Mouse (Mus musculus): Measurements from ENCODE around the gene Ldlrad3.
A peak's percentile ranks its signal among the peaks of the same experiment; 100 is the strongest.

Ldlrad3 gene

DNA sequence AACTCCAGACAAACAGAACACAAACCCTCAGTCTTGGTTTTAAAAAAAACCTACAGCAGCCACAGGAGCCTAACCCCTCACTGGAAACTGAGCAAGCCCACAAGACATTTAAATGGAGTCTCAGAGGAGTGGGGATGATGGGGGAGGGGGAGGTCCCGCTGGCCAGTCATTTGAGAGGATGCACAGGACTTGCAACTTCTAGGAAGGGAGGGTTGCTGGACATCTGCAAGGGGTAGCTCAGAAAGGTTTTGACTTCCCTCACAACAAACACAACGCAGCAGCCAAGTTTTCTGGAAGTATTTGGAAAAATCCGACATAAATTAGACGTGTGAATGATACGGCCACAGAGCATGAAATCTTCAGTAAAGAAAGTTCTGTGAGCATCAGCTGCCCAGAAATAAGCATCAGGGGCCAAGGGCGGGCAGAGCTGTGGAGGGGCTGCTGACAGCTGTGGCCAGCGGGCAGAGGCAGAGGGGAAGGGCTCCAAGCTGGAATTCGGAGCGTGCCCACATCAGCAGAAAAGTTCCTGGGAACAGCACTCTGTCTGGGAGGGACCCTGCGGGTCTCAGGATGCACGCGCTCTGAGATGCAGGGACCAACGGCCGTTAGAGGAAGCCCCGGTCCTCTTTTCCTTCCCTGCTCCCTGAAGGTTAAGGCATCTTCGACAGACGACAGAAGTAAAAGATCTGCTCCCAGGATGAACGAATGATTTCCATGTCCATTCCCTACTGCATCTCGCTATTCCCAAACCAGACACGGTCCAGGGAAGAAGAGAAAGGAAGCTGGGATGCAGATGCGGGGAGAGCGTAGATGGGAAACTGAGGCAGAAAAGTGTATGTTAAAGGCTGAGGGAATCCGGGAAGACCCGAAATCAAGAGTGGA lies 875 bp downstream of the Ldlrad3 start:
- DNase-seq (ENCODE audit: low spot score) = no peak

DNA sequence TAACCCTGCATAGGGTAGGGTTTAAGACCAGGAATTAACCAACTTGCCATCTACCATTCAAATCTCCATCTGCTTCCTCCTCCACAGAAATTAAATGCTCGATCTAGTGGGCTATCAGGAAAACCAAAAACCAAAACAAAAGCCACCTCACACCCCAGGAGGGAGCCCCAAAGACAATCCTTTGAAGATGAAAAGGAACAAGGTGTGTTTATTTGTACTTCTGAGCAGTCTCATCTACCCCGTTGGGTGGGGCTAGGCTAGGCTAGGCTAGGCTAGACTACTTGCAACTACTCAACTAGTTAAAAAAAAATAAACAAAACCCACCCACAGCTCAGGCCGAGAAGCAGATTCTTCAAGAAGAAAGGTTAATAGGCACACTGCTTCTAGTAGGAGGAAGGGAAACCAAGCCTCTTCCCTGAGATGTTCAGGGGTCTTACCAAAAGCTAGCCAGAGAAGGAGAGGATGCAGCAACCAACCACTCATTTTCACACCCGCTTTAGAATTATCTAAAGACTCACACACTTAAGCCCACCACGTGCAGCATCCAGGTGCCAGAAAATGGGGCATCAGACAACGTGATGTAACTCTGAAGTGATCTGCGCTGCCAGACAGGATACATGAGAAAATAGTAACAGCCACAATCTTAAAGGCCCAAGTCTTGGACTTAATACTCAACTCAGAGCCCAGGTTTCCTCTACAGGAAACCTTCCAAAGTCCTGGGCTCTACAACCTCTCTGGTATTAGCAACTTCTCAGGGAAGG lies 2.3 kb downstream of the Ldlrad3 start:
- no peak for DNase-seq (ENCODE audit: low spot score)

DNA sequence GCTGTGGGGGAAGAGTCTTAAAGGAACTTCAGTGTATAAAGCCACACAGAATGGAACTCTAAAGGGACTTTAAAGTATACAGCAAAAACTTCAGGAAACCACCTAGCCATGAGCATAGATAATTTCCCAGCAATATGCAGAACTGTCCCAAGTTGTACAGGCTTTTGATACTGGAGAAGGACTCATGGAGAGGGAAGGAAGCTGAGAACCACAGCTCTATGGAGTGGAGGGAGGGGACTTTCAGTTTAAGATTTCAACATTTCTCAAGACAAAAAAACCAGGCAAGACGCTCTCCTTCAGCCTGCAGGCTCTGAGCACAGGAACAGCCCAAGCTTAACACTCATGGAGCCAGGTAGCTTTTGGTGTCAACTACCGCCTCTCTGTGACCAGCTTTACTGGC lies 4.7 kb downstream of the Ldlrad3 start:
- DNase-seq (ENCODE audit: low spot score) = no peak

DNA sequence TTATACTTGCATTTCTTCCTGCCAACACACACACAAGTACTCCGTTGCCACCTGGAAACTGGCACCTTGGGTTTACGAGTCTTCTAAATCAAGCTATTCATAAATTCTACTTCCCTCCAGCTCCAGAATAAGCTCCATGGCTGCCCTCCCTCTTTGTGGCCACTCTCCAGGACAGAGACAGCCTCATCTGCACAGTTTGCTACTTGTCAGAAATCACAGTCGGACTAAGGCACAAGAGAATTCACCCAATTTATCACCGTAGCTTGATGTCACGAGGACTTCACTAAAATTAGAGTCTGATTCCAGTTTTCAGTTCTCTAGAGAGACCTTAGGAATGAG lies 9.8 kb downstream of the Ldlrad3 start:
- no peak for DNase-seq (ENCODE audit: low spot score)

DNA sequence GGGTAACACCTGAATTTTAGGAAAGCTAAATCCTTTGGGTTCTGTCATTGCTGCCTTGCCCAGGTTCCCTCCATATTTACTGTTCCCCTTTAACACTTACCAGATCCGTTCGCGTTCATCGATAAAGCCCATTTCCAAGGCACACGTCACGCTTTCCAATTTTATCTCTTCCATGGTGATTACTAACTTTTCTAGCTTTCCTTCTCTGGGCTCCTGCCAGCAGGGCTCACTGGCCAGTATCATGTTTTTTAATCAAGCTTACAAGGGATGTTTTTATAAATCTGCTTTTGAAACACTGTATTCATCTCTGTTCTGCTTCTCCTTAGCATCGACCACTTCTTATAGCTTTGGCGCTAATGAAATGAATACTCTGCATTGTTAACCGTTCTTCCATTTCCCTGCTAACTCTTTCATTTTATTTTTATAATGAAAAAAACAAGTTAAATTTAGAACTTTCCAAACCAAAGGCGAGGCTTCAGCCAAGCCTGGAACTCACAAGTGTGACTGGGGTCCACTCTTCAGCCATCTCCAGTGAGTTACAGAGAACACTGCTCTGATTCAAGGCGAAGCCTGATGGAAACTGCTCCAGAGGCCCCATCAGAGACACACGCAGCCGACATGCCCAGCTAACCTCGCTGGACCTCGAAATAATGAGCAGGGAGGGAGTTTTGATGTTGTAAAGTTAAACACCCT lies 10.3 kb downstream of the Ldlrad3 start:
- no peak for DNase-seq (ENCODE audit: low spot score)

DNA sequence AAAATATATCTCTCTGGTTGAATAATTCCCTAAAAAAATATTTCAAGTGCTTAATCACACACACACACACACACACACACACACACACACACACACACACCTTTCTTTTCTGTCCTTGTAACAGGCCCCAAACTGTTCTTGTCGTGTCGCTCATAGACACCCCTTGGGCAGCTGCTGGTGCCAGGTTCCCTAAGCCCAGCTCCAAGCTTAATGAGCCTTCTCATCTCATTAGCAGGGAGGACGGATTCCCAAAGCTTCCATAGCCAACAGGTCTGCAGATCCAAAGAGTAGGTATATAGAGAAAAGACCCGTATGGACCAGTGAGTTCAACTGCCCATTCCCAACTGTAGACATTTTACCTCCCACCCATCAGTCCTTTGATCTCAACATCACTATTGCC lies 13.7 kb downstream of the Ldlrad3 start:
- no peak for DNase-seq (ENCODE audit: low spot score)

DNA sequence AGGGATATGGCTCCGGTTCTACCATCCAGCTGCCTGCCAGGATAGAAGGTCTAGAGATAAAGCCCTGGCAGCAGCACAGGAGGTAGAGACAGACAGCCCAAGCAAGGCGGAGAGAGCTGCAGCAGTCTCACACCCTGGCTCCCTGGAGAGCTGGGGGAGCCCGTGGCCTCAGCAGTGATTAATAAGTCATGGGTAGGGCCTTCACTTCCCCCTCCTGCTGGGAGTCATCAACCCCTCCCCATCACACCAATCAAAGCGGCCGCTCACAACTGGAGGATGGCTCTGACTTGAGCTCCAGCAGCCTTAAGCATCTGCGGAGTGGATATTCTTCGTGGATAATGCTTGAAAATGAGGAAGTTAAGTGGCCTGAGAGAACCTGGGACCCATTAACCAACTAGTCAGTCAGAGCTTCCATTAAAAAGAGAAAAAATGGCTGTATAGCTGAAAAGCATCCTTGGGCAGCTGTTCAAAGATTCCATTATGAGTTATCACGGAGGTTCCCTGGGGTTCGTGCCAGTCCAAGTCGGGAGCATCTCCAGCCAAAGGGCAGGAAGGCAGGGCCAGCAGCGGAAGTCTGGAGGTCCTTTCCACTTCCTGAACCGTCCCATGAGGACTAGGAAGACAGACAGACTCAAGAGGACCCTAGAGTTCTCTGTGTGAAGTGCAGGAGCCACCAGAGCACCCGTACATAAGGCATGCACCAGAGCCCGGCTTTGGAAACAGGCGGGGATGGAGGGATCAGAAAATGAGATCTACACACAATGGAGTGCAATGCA lies 19.4 kb downstream of the Ldlrad3 start:
- DNase-seq (ENCODE audit: low spot score) = peak; percentile 13

DNA sequence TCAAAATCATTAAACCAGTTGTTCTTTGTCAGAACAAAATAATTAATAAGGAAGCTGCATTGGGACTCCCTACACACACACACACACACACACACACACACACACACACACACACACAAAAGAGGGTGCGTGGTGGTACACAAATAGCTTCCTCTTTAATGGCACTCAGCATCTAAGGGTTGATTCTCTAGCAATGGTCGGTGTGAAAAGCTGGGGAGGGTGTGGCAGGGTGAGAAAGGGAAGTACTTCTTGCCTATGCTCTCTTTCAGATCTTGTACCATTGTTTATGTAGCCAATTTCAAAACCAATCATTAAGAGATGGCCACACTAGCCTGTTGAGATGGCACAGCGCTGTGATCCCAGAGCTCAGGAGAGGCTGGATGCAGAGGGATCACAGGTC lies 23.1 kb downstream of the Ldlrad3 start:
- DNase-seq (ENCODE audit: low spot score) = no peak

DNA sequence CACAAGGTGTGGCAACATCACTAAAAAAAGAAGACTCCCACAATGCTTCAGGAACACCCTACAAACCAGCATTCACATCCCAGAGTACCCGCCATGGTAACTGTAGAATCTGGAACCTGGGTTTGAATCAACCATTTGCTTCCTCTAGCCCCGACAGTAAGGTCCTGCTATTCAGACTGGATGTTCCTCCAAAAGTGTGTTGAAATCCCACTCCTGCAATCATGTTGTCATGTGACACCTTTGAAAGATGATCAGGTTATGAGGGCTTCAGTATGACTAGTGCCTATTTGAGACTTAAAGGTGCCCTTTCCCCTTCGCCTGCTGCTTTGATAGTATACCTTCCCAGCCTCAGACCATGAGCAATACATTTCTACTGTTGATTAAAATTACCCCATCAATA lies 28.6 kb downstream of the Ldlrad3 start:
- no peak for DNase-seq (ENCODE audit: low spot score)

DNA sequence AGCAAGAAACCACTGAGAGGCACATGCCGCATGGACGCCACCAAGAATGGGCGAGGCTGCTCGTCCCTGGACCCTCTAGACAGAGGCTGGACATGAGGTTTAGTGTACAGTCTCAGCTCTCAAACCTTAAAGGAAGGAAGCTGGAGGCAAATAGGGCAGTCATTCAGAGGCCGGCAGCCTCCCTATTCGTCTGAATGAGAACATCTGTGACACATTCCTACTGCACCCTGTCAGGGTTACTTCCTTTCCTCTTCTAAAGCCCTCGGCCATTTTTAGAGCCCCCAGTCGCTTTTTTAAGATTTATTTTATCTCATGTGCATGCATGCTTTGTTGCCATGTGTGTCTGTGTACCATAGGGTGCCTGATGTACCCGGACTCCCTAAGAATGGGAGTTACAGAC lies 29.2 kb downstream of the Ldlrad3 start:
- DNase-seq (ENCODE audit: low spot score) = no peak

DNA sequence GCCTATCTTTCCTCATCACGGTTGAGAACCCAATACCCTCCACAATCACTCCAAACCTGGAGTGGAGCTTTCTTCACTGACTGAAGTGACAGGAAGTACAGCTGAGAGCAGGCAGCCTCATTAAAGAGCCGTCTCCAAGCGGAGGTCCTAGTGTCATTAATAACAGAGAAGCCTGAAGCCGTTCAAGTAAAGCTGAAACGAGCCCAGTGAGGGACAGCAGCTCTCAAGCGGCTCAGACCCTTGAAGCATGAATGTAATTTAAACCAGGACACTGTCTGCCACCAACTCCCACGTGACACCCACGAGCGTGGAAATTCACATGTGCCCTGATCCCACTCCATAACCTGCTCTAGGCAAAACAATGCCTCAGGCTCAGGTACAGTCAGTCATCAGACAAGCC lies 29.7 kb downstream of the Ldlrad3 start:
- no peak for DNase-seq (ENCODE audit: low spot score)

DNA sequence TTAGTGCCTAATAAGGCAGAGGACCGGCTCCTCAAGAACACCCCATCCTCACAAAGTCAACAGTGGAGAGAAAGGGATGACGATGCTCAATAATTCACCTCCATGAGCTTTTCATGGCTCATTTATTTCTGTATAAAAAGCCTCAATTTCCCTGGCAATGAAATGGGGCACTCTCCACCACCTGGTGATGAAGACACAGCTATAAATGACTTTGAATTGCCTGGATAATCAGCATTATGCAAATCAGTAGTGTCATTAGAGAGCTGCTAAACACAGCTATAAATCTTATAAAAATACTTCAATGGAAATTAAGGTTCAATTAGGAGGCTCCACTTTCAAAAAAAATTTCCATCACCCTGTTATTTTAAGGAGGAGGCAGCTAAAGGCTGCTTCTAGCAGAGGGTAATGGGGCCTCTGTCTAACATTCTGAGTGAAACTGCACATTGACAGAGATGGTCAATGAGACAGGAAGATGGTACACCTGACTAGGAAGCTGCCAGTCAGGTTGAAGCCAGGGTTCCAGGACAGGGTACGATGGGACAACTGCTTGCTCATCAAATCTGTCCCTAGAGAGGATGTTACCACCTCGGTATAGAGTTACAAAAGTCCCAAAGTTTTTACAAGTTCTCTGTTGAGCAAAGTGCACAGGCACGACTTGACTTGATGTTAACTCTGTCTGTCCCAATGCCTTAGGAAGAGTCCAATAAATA lies 30.7 kb downstream of the Ldlrad3 start:
- no peak for DNase-seq (ENCODE audit: low spot score)

DNA sequence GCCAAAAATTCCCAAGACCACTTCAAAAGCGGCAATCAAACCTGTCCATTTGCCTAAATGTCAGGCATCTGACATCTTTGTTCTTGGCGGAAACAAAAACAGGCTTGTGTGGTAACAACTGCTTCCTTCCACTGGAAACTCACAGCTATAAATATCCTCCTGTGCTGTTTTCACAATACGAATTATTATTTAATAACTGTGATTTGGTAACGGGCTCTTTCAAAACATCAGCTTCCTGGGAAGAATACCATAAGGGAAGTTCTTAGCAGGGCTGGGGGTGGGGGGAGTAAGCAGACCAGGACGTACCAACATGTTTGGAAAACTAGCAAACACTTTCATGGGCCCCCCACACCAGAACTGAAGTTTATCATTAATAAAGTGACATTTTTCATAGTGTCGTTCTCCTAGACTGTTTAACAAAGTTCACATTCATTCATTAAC lies 31.4 kb downstream of the Ldlrad3 start:
- no peak for DNase-seq (ENCODE audit: low spot score)

DNA sequence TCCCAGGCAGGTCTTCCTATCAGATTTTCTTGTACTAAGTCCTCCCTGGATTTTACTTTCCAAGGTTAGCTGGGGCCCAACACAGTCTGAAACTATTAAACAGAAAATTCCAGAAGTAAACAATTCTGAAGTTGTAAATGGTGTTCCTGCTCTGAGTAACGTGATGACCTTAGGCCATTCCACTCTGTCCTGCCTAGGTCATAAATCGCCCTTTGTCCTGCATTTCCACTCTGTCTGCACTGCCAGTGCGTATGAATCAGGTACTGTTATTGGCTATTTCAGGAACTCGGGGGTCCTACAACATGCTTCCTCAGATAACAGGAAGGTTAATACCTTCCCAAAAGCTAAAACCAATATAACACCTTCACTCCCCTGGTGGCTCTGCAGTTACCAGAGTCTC lies 31.9 kb downstream of the Ldlrad3 start:
- no peak for DNase-seq (ENCODE audit: low spot score)

DNA sequence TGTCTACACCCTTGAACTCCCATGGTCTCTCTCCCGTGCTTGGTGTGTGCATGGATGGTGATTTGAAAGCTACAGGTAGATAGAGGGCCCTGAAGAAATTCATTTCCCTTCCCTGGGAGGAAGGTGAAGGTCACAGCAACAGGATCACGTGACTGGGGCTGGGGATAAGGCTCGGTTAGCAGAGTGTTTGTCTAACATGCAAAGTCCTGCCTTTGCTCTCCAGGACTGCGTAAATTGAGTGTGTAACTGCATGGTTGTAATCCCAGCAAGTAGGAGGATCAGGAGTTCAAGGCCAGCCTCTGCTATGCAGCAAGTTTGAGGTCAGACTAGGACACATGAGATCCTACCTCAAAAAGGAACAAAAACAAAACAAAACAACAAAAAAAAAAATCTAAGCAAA lies 32.7 kb downstream of the Ldlrad3 start:
- no peak for DNase-seq (ENCODE audit: low spot score)

DNA sequence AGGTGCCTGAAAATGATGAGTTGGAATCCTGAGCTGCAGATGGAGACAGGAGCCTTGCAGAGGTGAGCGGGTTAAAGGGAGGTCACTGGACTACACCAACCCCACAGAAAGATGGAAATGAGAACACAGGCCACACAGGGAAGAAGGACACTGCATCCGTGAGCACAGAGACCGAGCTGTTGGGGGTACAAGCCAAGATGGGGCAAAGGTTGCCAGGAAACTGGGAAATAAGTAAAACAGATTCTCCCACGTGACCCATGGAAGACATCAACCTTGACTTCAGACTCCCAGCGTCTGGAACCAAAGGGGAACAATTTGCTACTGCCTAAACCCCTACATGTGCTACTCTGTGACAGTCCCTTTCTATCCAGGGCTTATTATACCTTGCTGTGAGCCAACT lies 33.3 kb downstream of the Ldlrad3 start:
- DNase-seq (ENCODE audit: low spot score) = no peak

DNA sequence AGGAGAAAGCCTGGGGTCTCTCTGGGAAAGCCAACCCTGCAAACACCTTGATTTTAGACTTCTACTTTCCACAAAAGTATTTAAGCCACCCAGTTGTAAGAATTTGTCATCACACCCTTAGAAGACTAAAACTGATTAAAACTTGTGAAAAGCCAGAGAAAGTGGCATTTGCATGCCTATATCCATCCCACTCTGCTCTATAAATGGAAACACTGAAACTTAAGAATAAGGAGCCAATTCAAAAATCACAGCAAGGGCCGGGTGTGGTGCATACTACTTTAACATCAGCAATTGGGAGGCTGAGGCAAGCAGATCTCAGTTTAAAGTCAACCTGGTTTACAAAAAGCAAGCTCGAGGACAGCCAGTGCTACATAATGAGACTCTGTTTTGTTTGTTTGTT lies 37.1 kb downstream of the Ldlrad3 start:
- no peak for DNase-seq (ENCODE audit: low spot score)

DNA sequence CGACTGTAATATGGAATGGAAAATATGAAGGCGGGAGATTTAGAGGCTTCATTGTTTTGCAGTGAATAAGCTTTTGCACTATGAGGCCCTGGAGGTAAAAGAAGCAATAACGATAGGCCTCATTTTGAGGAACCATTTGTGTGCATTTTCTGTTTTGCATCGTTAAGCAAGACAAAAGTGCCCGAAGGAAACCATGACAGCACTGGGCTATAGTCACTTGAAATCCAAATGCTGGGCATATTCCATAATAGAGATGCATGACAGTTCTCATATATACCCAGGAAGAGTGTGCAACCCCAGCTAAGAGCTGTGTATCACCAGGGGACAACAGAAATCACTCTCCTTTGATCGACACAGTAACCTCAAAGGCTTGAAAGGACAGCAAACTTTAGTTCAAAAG lies 38.1 kb downstream of the Ldlrad3 start:
- no peak for DNase-seq (ENCODE audit: low spot score)

DNA sequence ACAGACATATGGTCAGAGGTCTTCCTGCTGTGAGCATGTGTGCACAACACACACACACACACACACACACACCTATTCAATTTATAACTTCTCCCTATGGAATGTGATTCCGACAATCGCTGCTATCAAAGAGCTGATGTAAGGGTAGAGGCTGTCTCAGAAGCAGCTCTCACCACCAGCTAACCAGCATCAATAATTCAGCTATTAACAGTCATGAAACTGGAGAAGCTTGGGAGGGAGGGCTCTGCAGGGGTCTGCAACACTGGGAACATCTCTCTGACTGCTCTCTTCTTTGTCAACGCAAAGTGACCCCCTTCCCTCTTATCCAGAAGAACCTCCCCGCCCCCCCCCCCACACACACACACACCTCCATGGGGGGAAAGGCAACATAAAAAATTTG lies 38.6 kb downstream of the Ldlrad3 start:
- no peak for DNase-seq (ENCODE audit: low spot score)

DNA sequence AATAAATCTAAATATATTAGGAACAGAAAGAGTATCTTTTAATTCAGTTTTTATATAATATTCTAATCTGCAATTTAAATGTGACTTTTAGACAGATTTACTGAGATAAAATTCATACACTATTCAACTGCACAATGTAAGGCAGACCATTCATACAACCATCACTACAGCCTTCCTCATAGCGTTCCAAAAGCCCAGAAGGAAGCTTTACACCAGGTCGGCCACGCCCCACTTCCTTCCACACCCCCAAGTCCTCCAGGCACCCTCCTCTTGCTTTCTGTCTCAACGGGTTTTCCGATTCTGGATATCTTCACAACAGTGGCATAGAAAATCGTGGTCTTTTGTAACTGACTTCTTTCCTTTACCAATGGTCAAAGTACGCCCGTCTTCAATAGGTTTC lies 39.8 kb downstream of the Ldlrad3 start:
- no peak for DNase-seq (ENCODE audit: low spot score)

DNA sequence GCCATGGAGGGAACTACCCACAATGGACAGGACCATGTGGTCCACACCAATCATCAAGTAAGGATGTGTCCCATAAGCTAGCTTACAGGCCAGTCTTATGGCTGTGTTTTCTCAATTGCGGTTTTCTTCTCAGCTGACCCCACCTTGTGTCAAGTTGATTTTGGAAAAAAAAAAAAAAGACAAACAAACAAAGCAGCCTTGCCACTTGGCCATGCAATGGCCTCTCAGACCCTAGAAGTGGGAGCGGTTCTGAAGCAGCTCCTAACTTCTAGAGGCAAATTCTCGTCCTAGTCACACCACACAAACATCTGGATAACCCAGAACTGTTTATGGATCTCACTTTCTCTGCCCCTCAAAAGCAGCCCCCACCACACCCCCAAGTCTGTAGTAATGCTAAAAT lies 41.1 kb downstream of the Ldlrad3 start:
- DNase-seq (ENCODE audit: low spot score) = no peak

DNA sequence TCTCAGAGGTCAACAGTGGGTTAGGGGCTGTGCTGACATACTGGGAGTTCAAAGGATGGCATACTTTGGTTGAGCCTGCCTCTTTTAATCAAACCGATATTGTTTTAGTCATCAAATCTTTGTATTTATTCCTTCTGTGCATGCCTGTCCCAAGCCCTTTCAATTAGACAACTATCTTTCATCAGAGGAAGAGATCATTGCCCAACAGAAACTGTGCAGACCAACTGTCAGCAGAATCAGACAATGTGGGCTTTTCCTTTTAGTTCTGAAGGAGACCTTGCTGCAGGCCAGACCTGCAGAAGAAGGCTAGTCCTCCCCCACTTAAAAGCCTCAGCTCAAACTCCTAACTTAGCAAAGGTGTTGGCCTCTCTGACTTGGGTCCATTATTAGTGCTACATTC lies 41.9 kb downstream of the Ldlrad3 start:
- no peak for DNase-seq (ENCODE audit: low spot score)

Measured in urinary bladder, postnatal 25 days (tissue).